Mouse (Mus musculus): ENCODE measurements around the gene Esp8. TPM values are rescaled to one million over a fixed set of nuclear protein-coding genes. Genes with fewer than 3 reads are reported as not detected.
"Not testable (repeated sequence)": the region's sequence is repeated elsewhere in the genome, so short reads cannot be mapped to it uniquely, and the experiment has no call there.

Esp8 gene
- not detected in 2 replicates for polyA plus RNA-seq (2014; fragmentation: Nextera tagmentation; extraction: Ambion mirVana)

DNA sequence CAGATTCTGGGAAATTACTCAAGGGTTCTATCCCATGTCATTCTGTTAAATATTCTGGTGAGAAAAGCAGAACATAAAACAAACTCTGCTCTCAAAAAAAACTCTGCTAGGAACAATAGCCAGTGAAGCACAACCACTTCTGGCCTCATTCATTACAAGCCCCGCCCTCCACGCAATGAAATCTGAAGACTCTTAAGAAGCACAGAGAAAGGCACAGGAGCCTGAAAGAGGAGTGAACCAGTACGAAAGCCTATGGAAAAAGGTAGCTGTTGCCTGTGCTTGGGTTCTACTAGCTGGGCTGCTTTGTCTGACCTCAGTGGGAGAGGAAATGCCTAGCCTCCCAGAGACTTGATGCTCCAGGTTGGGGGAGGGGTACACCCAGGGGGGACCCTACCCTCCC lies at the start of gene Esp8:
Esp8 (plus strand) TSS at position 205 of the 400 bp plus-strand sequence.
- WGBS: 45% methylated on average over 3 of the region's 3 CpGs
- no peak; the same call in 1 of the 2 replicates for ATAC-seq (ENCODE audit: low FRiP score, low TSS enrichment)
- no peak within 1 kb of the TSS for H3K4me2 ChIP-seq (replicated peaks; ENCODE audit: low read depth, low read length)
- H3K9ac ChIP-seq (ENCODE audit: low read depth, low read length): no peak within 1 kb of the TSS
- H3K36me3 ChIP-seq (ENCODE audit: control insufficient read depth, insufficient read depth, low read length): no peaks in the 10 kb centered on the region
- no peak within 1 kb of the TSS for H3K4me3 ChIP-seq (ENCODE audit: low read length)
- no peaks in the 10 kb centered on the region for H3K9me3 ChIP-seq (ENCODE audit: control insufficient read depth, low read length)
- H3K27me3 ChIP-seq (ENCODE audit: control insufficient read depth, insufficient read depth, low read length): no peaks in the 10 kb centered on the region
- H3K27ac ChIP-seq (ENCODE audit: low read depth, low read length): no peak within 1 kb of the TSS
- H3K4me1 ChIP-seq (ENCODE audit: control insufficient read depth, insufficient read depth, low read length): no peaks in the 10 kb centered on the region

DNA sequence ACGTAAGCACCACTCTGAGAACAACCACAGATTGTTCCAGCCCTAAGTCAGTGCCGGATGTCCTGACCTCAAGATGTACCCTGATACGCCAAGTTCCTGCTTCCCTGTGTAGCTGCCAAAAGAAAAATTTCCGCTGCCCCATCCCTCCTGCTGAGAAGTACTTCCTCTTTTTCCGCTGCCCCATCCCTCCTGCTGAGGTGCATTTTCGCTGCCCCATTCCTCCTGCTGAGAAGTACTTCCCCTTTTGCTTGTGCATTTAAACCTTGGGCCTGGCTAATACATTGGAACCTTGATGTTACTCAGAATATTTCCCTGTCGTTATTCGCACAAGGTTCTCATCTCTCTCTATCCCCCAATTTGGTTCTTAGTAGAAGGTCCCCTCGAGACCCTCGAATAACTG lies 36.3 kb upstream of the Esp8 start:
- WGBS: 91% methylated on average over 10 of the region's 10 CpGs
- H3K4me3 ChIP-seq (ENCODE audit: low read length); H3K27ac ChIP-seq (ENCODE audit: low read depth, low read length); H3K4me2 ChIP-seq (replicated peaks; ENCODE audit: low read depth, low read length); ATAC-seq (ENCODE audit: low FRiP score, low TSS enrichment); H3K9ac ChIP-seq (ENCODE audit: low read depth, low read length); H3K9me3 ChIP-seq (ENCODE audit: control insufficient read depth, low read length); H3K4me1 ChIP-seq (ENCODE audit: control insufficient read depth, insufficient read depth, low read length); H3K36me3 ChIP-seq (ENCODE audit: control insufficient read depth, insufficient read depth, low read length); H3K27me3 ChIP-seq (ENCODE audit: control insufficient read depth, insufficient read depth, low read length): not testable (repeated sequence)

DNA sequence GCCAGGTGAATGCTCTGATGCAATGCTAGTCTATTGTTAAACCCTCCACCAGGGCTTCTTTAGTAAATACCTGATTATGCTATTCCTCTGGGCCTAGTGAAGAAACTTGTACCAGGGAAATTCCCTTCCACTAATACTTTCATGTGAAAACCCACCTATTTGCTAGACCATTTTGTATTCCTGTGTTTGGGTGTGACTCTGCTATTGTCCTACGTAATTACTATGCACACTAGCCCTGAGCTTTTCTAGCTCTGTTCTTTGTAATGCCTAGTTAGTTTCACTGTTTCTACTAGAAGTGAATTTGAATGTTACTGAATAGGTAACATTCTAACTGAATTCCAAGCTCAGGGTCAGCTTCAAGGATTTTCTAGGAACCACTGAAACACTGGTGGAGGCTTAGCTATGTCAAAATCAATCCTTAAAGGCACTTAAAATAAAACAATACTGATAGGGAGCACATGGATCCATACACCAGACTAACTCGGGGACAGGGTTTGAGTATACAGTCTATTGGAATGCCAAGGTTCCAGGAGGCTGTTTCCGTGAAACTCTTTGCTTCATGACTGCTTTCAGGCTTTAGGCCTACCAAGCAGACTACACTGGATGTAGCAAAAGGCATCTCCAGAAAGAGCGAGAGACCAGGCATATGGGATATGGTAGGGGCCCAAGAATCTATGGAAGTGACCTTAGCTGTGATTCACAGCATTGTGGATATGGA lies 24.2 kb upstream of the Esp8 start:
- H3K9me3 ChIP-seq (ENCODE audit: control insufficient read depth, low read length); ATAC-seq (ENCODE audit: low FRiP score, low TSS enrichment); H3K4me3 ChIP-seq (ENCODE audit: low read length); H3K9ac ChIP-seq (ENCODE audit: low read depth, low read length); H3K27me3 ChIP-seq (ENCODE audit: control insufficient read depth, insufficient read depth, low read length); H3K36me3 ChIP-seq (ENCODE audit: control insufficient read depth, insufficient read depth, low read length); H3K27ac ChIP-seq (ENCODE audit: low read depth, low read length); H3K4me2 ChIP-seq (replicated peaks; ENCODE audit: low read depth, low read length); H3K4me1 ChIP-seq (ENCODE audit: control insufficient read depth, insufficient read depth, low read length): not testable (repeated sequence)
- WGBS: 89% methylated on average over 4 of the region's 4 CpGs

DNA sequence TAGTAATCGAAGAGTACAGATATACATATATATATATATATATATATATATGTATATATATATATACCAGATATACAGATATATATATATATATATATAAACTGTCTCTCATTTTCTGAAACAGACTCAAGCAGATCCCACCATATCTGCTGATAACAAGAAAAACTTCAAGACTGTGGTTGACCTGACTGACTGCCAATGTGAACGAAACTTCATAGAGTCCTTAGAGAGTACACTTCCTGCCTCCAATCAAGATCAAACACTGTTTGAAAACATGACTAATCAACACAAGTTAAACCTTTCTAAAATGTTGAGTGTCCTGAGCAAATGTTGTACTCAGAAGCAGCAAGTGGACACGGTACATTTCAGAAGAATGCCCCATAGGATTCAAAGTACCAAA lies 10.0 kb downstream of the Esp8 start:
- Histone ChIP-seq H3K4me1 (ENCODE audit: control insufficient read depth, insufficient read depth, low read length) (no peaks in the 10 kb centered on the region), H3K27ac (ENCODE audit: low read depth, low read length) (no peak overlapping the region), H3K36me3 (ENCODE audit: control insufficient read depth, insufficient read depth, low read length) (no peaks in the 10 kb centered on the region), H3K9me3 (ENCODE audit: control insufficient read depth, low read length) (no peaks in the 10 kb centered on the region), H3K9ac (ENCODE audit: low read depth, low read length) (no peak overlapping the region), H3K27me3 (ENCODE audit: control insufficient read depth, insufficient read depth, low read length) (no peaks in the 10 kb centered on the region), H3K4me2 (replicated peaks; ENCODE audit: low read depth, low read length) (no peak overlapping the region), H3K4me3 (ENCODE audit: low read length) (no peak overlapping the region)
- 77% methylated on average over 3 of the region's 3 CpGs for WGBS
- no peak for ATAC-seq (ENCODE audit: low FRiP score, low TSS enrichment)

DNA sequence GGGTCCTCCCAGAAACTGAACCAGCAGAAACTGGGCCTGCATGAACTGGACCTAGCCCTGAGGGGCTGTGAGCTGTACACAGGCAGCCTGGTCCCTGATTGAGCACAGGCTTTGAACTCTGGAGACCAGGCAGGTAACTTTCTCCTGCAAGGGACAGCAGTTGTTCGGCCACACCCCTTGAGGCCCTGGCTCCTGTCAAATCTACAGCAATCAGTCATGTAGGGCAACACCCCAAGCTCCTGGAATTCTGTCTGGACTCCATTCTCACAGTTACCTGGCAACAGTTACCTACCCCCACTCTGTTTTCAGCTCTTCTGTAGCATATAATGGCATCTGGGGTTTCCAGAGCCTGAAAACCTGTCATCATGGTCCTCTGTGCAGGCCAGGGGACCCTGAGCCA lies 11.3 kb downstream of the Esp8 start:
- Histone ChIP-seq H3K9me3 (ENCODE audit: control insufficient read depth, low read length) (no peaks in the 10 kb centered on the region), H3K9ac (ENCODE audit: low read depth, low read length) (no peak overlapping the region), H3K27ac (ENCODE audit: low read depth, low read length) (no peak overlapping the region), H3K4me2 (replicated peaks; ENCODE audit: low read depth, low read length) (no peak overlapping the region), H3K36me3 (ENCODE audit: control insufficient read depth, insufficient read depth, low read length) (no peaks in the 10 kb centered on the region), H3K4me1 (ENCODE audit: control insufficient read depth, insufficient read depth, low read length) (no peaks in the 10 kb centered on the region), H3K4me3 (ENCODE audit: low read length) (no peak overlapping the region), H3K27me3 (ENCODE audit: control insufficient read depth, insufficient read depth, low read length) (no peaks in the 10 kb centered on the region)
- 96% methylated on average over 1 of the region's 1 CpGs for WGBS
- ATAC-seq (ENCODE audit: low FRiP score, low TSS enrichment): no peak

DNA sequence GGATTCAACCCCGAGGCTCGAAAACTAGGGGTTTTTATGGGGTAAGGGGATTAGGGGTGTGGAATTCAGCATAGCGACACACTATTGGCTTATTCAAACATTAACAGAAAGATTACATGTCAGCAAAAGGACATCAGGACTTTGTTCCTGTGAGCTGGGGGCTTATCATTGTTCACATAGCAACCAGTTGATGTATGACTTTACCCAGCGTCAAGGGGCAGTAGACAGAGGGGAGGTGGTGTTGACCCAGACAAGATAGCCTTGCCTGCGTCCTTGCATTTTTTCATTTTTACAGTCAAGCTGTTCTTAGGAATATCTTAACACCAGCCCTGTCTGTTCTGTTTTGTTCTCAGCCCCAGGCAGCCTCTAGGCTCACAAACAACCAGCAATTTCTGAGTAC lies 27.2 kb downstream of the Esp8 start:
- H3K27me3 ChIP-seq (ENCODE audit: control insufficient read depth, insufficient read depth, low read length); ATAC-seq (ENCODE audit: low FRiP score, low TSS enrichment); H3K9me3 ChIP-seq (ENCODE audit: control insufficient read depth, low read length); H3K4me2 ChIP-seq (replicated peaks; ENCODE audit: low read depth, low read length); H3K9ac ChIP-seq (ENCODE audit: low read depth, low read length); H3K27ac ChIP-seq (ENCODE audit: low read depth, low read length); H3K4me1 ChIP-seq (ENCODE audit: control insufficient read depth, insufficient read depth, low read length); H3K4me3 ChIP-seq (ENCODE audit: low read length); H3K36me3 ChIP-seq (ENCODE audit: control insufficient read depth, insufficient read depth, low read length): not testable (repeated sequence)
- 53% methylated on average over 5 of the region's 5 CpGs for WGBS

DNA sequence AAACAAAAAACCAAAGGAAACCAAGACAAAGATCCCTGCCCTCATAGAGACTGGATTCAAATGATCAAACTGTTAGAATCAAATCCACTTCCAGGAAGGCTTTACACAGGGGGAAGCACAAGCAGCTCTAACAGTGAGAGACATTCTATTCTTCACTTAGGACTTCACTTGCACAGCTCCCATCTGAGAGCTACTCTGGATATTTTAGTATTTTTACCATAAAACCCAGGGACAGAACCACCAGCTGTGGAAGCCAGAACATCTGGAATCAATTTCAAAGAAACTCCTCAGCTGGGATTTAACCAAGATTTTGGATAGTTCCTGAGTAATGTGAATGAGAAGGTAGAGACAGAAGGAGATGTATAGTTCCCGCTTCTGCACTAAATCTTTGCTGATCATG lies 33.6 kb downstream of the Esp8 start:
- H3K4me2 ChIP-seq (replicated peaks; ENCODE audit: low read depth, low read length): no peak overlapping the region
- H3K4me1 ChIP-seq (ENCODE audit: control insufficient read depth, insufficient read depth, low read length): no peaks in the 10 kb centered on the region
- H3K9ac ChIP-seq (ENCODE audit: low read depth, low read length): no peak overlapping the region
- ATAC-seq (ENCODE audit: low FRiP score, low TSS enrichment): no peak
- H3K27me3 ChIP-seq (ENCODE audit: control insufficient read depth, insufficient read depth, low read length): no peaks in the 10 kb centered on the region
- H3K27ac ChIP-seq (ENCODE audit: low read depth, low read length): no peak overlapping the region
- H3K4me3 ChIP-seq (ENCODE audit: low read length): no peak overlapping the region
- WGBS: 78% methylated on average over 1 of the region's 1 CpGs
- no peaks in the 10 kb centered on the region for H3K9me3 ChIP-seq (ENCODE audit: control insufficient read depth, low read length)
- no peaks in the 10 kb centered on the region for H3K36me3 ChIP-seq (ENCODE audit: control insufficient read depth, insufficient read depth, low read length)

DNA sequence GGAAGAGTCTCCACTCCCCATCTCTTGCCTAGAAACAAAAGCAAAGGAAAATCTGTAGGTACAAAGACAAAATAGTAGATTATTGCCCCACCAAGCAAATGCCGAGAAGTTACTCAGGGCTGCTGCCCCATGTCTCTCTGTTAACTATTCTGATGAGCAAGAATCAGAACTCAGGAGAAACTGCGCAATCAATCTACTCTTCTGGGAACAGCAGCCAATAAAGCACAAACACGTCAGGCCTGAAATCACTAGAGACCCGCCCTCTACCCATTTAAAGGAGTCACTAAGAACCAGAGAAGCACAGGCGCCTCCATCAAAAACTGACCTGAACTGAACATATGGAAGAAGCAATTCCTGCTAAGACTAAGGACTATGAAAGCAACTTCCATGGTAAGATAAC lies 41.4 kb downstream of the Esp8 start, which contains the start of gene Esp6:
Esp6 (plus strand) TSS at position 301 of the 400 bp plus-strand sequence.
- no peak within 1 kb of the TSS for H3K4me2 ChIP-seq (replicated peaks; ENCODE audit: low read depth, low read length)
- no peak within 1 kb of the TSS for H3K9ac ChIP-seq (ENCODE audit: low read depth, low read length)
- 80% methylated on average over 5 of the region's 5 CpGs for WGBS
- no peaks in the 10 kb centered on the region for H3K9me3 ChIP-seq (ENCODE audit: control insufficient read depth, low read length)
- H3K27me3 ChIP-seq (ENCODE audit: control insufficient read depth, insufficient read depth, low read length): no peaks in the 10 kb centered on the region
- H3K27ac ChIP-seq (ENCODE audit: low read depth, low read length): no peak within 1 kb of the TSS
- no peak for ATAC-seq (ENCODE audit: low FRiP score, low TSS enrichment)
- H3K36me3 ChIP-seq (ENCODE audit: control insufficient read depth, insufficient read depth, low read length): no peaks in the 10 kb centered on the region
- no peak within 1 kb of the TSS for H3K4me3 ChIP-seq (ENCODE audit: low read length)
- no peaks in the 10 kb centered on the region for H3K4me1 ChIP-seq (ENCODE audit: control insufficient read depth, insufficient read depth, low read length)
